Mouse (Mus musculus): ENCODE measurements around the gene Tmx1. TPM values are rescaled to one million over a fixed set of nuclear protein-coding genes. Genes with fewer than 3 reads are reported as not detected.

Gene Tmx1
- polyA plus RNA-seq, 1 experiment from 2014 or later: 92.4 TPM

- Histone ChIP-seq H3K9me3 (replicated peaks) (no peaks in the 10 kb centered on the region), H3K36me3 (no peaks in the 10 kb centered on the region), H3K27ac (ENCODE audit: poor library complexity, severe bottlenecking) (no peak overlapping the region), H3K4me2 (no peak overlapping the region), H3K27me3 (replicated peaks) (no peaks in the 10 kb centered on the region), H3K4me3 (no peak overlapping the region), H3K9ac (no peak overlapping the region), H3K4me1 (replicated peaks) (no peaks in the 10 kb centered on the region)
- no peak for ATAC-seq (ENCODE audit: insufficient number of reproducible peaks, low FRiP score)
- WGBS: 87% methylated on average over 10 of the region's 10 CpGs
Measured at GRCm38 (mm10) chr12:70492441-70492840, 39.5 kb downstream of the Tmx1 start.

- Histone ChIP-seq H3K27me3 (replicated peaks) (no peaks in the 10 kb centered on the region), H3K4me3 (no peak overlapping the region), H3K36me3 (no peaks in the 10 kb centered on the region), H3K4me1 (replicated peaks) (no peaks in the 10 kb centered on the region), H3K27ac (ENCODE audit: poor library complexity, severe bottlenecking) (no peak overlapping the region), H3K4me2 (no peak overlapping the region), H3K9me3 (replicated peaks) (peaks cover 5% of the 10 kb centered on the region), H3K9ac (no peak overlapping the region)
- ATAC-seq (ENCODE audit: insufficient number of reproducible peaks, low FRiP score): no peak
- WGBS: 55% methylated on average over 10 of the region's 10 CpGs
Measured at GRCm38 (mm10) chr12:70494494-70495281, 41.8 kb downstream of the Tmx1 start.

- no peaks in the 10 kb centered on the region for H3K4me1 ChIP-seq (replicated peaks)
- no peaks in the 10 kb centered on the region for H3K27me3 ChIP-seq (replicated peaks)
- peaks cover 5% of the 10 kb centered on the region for H3K9me3 ChIP-seq (replicated peaks)
- H3K27ac ChIP-seq (ENCODE audit: poor library complexity, severe bottlenecking): no peak overlapping the region
- H3K4me3 ChIP-seq: no peak overlapping the region
- 51% methylated on average over 4 of the region's 4 CpGs for WGBS
- no peaks in the 10 kb centered on the region for H3K36me3 ChIP-seq
- H3K4me2 ChIP-seq: no peak overlapping the region
- H3K9ac ChIP-seq: no peak overlapping the region
- ATAC-seq (ENCODE audit: insufficient number of reproducible peaks, low FRiP score): no peak; the same call in 1 of the 2 replicates
Measured at GRCm38 (mm10) chr12:70495282-70495922, 42.5 kb downstream of the Tmx1 start.

DNA sequence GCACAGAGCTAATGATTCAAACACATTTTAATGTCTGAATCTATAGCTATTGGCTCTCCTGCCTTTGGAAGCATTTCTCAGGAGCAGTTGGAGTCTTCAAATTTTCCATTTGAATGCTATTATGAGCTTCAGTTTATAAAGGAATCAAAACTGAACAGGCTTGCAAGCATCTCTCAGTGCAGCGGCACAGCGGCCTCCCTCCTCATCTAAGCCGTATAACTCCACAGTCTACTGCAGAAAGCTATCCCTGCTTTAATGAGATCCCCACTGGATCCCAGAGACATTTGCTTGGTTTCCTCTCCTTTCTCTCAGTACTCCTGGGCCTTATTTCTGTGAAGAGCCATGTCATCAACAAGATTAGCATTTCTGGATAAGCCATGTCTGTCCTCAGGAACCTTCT lies 45.2 kb downstream of the Tmx1 start:
- ATAC-seq (ENCODE audit: insufficient number of reproducible peaks, low FRiP score): no peak
- H3K4me2 ChIP-seq: no peak overlapping the region
- WGBS: 86% methylated on average over 3 of the region's 3 CpGs

DNA sequence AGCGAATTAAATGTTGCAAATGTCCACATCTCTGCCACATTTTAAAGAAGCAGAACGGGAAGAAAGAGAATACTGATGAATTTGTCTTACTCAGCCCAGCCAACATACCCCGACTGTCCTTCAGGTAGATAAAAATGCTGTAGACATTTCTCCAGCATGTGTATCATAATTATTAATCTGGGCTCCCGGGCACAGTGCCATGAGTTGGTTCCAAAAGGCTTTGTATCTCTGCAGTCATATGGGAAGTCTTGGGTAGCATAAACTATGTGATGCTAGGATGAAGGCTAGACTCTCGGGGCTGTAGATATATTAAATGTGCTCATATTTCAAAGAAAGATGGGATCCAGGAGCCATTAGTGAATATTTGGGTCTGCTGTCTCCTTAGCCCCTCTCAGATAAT lies 53.1 kb downstream of the Tmx1 start:
- no peak overlapping the region for H3K27ac ChIP-seq (ENCODE audit: poor library complexity, severe bottlenecking)
- no peaks in the 10 kb centered on the region for H3K36me3 ChIP-seq
- no peak overlapping the region for H3K9ac ChIP-seq
- peaks cover 9% of the 10 kb centered on the region for H3K4me1 ChIP-seq (replicated peaks)
- no peak overlapping the region for H3K4me2 ChIP-seq
- H3K4me3 ChIP-seq: no peak overlapping the region
- WGBS: 65% methylated on average over 5 of the region's 5 CpGs
- no peaks in the 10 kb centered on the region for H3K9me3 ChIP-seq (replicated peaks)
- no peak for ATAC-seq (ENCODE audit: insufficient number of reproducible peaks, low FRiP score)
- H3K27me3 ChIP-seq (replicated peaks): no peaks in the 10 kb centered on the region

More for the DNA sequence above, 45.2 kb downstream of the Tmx1 start:
- H3K27ac ChIP-seq (ENCODE audit: poor library complexity, severe bottlenecking): no peak overlapping the region
- H3K9me3 ChIP-seq (replicated peaks): peaks cover 5% of the 10 kb centered on the region
- H3K27me3 ChIP-seq (replicated peaks): no peaks in the 10 kb centered on the region
- H3K4me3 ChIP-seq: no peak overlapping the region
- no peak overlapping the region for H3K9ac ChIP-seq
- no peaks in the 10 kb centered on the region for H3K36me3 ChIP-seq
- H3K4me1 ChIP-seq (replicated peaks): no peaks in the 10 kb centered on the region

GRCm38 (mm10) chr12:70512023-70512422 lies 59.1 kb downstream of the Tmx1 start:
- no peak for ATAC-seq (ENCODE audit: insufficient number of reproducible peaks, low FRiP score)
- 67% methylated on average over 5 of the region's 5 CpGs for WGBS

DNA sequence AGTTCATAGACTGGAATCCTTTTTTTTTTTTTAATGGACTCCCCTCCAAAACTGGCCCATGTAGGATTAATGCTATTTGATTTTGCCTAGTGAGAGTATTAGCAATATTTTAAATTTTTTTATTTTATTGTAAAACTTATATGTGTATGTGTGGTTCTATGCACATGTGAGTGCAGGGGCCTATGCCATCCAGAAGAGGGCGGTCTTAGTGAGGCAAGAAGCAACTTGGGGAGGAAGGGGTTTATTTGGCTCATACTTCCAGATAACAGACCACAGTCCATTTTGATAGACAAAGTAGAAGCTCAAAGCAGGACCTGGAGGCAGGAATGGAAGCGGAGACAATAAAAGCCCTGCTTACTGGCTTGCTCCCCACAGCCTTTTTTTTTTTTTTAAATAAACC lies 59.5 kb downstream of the Tmx1 start:
- no peak overlapping the region for H3K9ac ChIP-seq
- WGBS: 85% methylated on average over 2 of the region's 2 CpGs
- no peaks in the 10 kb centered on the region for H3K4me1 ChIP-seq (replicated peaks)
- H3K9me3 ChIP-seq (replicated peaks): no peaks in the 10 kb centered on the region
- H3K4me2 ChIP-seq: no peak overlapping the region
- no peaks in the 10 kb centered on the region for H3K36me3 ChIP-seq
- ATAC-seq (ENCODE audit: insufficient number of reproducible peaks, low FRiP score): no peak
- no peaks in the 10 kb centered on the region for H3K27me3 ChIP-seq (replicated peaks)
- no peak overlapping the region for H3K27ac ChIP-seq (ENCODE audit: poor library complexity, severe bottlenecking)
- no peak overlapping the region for H3K4me3 ChIP-seq

More at GRCm38 (mm10) chr12:70512023-70512422, 59.1 kb downstream of the Tmx1 start:
- Histone ChIP-seq H3K4me1 (replicated peaks) (no peaks in the 10 kb centered on the region), H3K4me3 (no peak overlapping the region), H3K27me3 (replicated peaks) (no peaks in the 10 kb centered on the region), H3K9me3 (replicated peaks) (no peaks in the 10 kb centered on the region), H3K27ac (ENCODE audit: poor library complexity, severe bottlenecking) (no peak overlapping the region), H3K36me3 (no peaks in the 10 kb centered on the region), H3K4me2 (no peak overlapping the region), H3K9ac (no peak overlapping the region)

Other genes with a start within 250 kb of the Tmx1 start
- gene Pygl, start 221.6 kb upstream of the Tmx1 start, polyA plus RNA-seq (2016; fragmentation: Nextera tagmentation; extraction: Ambion mirVana): 36.5 and 37.1 TPM in 2 replicates
- 0.54 and 0.68 TPM in 2 replicates for gene Trim9, start 105.5 kb upstream of the Tmx1 start, polyA plus RNA-seq (2016; fragmentation: Nextera tagmentation; extraction: Ambion mirVana)

Measured in heart, embryonic 12.5 days (tissue).